Mouse (Mus musculus): ENCODE measurements around the gene Lhx2. TPM values are rescaled to one million over a fixed set of nuclear protein-coding genes. Genes with fewer than 3 reads are reported as not detected.

Gene Lhx2
- total and polyA plus RNA-seq, 2 experiments from 2014 or later, result 45.9 to 82.8 TPM

GRCm38 (mm10) chr2:38337681-38338080 lies 1.4 kb upstream of the Lhx2 start:
- no peak for TF ChIP-seq CTCF (IDR thresholded peaks at IDR 0.05; ENCODE audit: low read depth)
- Histone ChIP-seq H3K36me3 (ENCODE audit: insufficient read depth) (no peaks in the 10 kb centered on the region), H3K4me3 (ENCODE audit: low read depth, low read length) (no peak overlapping the region), H3K9ac (no peak overlapping the region), H3K4me1 (ENCODE audit: insufficient read depth) (no peaks in the 10 kb centered on the region), H3K9me3 (ENCODE audit: low read length) (no peaks in the 10 kb centered on the region), H3K27me3 (ENCODE audit: insufficient read depth, low read length) (peaks cover 15% of the 10 kb centered on the region; the same call in 1 of the 2 replicates), H3K27ac (ENCODE audit: low read depth, low read length) (no peak overlapping the region), H3K4me2 (ENCODE audit: low read depth) (no peak overlapping the region)
- DNase-seq (no peak), ATAC-seq (no peak)
- WGBS, result 55% methylated on average over 5 of the region's 5 CpGs

GRCm38 (mm10) chr2:38338348-38338932 lies 641 bp upstream of the Lhx2 start:
- WGBS, result 7% methylated on average over 5 of the region's 5 CpGs
- Histone ChIP-seq H3K4me2 (ENCODE audit: low read depth) (peak overlapping the region; percentile 86), H3K27me3 (ENCODE audit: insufficient read depth, low read length) (peaks cover 15% of the 10 kb centered on the region; the same call in 1 of the 2 replicates), H3K9ac (peak overlapping the region; percentile 80; the same call in 1 of the 2 replicates), H3K27ac (ENCODE audit: low read depth, low read length) (peak overlapping the region; percentile 91), H3K4me3 (ENCODE audit: low read depth, low read length) (peak overlapping the region; percentile 60), H3K4me1 (ENCODE audit: insufficient read depth) (no peaks in the 10 kb centered on the region), H3K9me3 (ENCODE audit: low read length) (no peaks in the 10 kb centered on the region), H3K36me3 (ENCODE audit: insufficient read depth) (no peaks in the 10 kb centered on the region)
- no peak for ATAC-seq
- TF ChIP-seq CTCF (IDR thresholded peaks at IDR 0.05; ENCODE audit: low read depth), result no peak
- DNase-seq, result peak; percentile 11

- Histone ChIP-seq H3K4me3 (ENCODE audit: low read depth, low read length) (peak overlapping the region; percentile 60), H3K9ac (peak overlapping the region; percentile 80), H3K36me3 (ENCODE audit: insufficient read depth) (no peaks in the 10 kb centered on the region), H3K27me3 (ENCODE audit: insufficient read depth, low read length) (peaks cover 17% of the 10 kb centered on the region; the same call in 1 of the 2 replicates), H3K4me2 (ENCODE audit: low read depth) (peak overlapping the region; percentile 86), H3K27ac (ENCODE audit: low read depth, low read length) (peak overlapping the region; percentile 91), H3K9me3 (ENCODE audit: low read length) (no peaks in the 10 kb centered on the region), H3K4me1 (ENCODE audit: insufficient read depth) (no peaks in the 10 kb centered on the region)
- DNase-seq (peak; percentile 60), ATAC-seq (no peak)
- 3% methylated on average over 9 of the region's 9 CpGs for WGBS
- TF ChIP-seq CTCF (IDR thresholded peaks at IDR 0.05; ENCODE audit: low read depth), result no peak
Measured at GRCm38 (mm10) chr2:38339910-38340625, 987 bp downstream of the Lhx2 start.

GRCm38 (mm10) chr2:38340626-38341200 lies 1.6 kb downstream of the Lhx2 start:
- Histone ChIP-seq H3K27me3 (ENCODE audit: insufficient read depth, low read length) (peaks cover 13% of the 10 kb centered on the region; the same call in 1 of the 2 replicates), H3K4me2 (ENCODE audit: low read depth) (peak overlapping the region; percentile 86), H3K9ac (peak overlapping the region; percentile 80)

GRCm38 (mm10) chr2:38343573-38343972 lies 4.5 kb downstream of the Lhx2 start:
- no peak for DNase-seq
- WGBS, result 43% methylated on average over 1 of the region's 1 CpGs
- peaks cover 7% of the 10 kb centered on the region; the same call in 1 of the 2 replicates for H3K27me3 ChIP-seq (ENCODE audit: insufficient read depth, low read length)
- no peak for TF ChIP-seq CTCF (IDR thresholded peaks at IDR 0.05; ENCODE audit: low read depth)
- H3K27ac ChIP-seq (ENCODE audit: low read depth, low read length), result no peak overlapping the region
- ATAC-seq, result no peak
- H3K4me3 ChIP-seq (ENCODE audit: low read depth, low read length), result peak overlapping the region; percentile 6
- H3K9me3 ChIP-seq (ENCODE audit: low read length), result no peaks in the 10 kb centered on the region
- H3K4me1 ChIP-seq (ENCODE audit: insufficient read depth), result no peaks in the 10 kb centered on the region
- H3K9ac ChIP-seq, result peak overlapping the region; percentile 0; the same call in 1 of the 2 replicates
- peak overlapping the region; percentile 86 for H3K4me2 ChIP-seq (ENCODE audit: low read depth)
- no peaks in the 10 kb centered on the region for H3K36me3 ChIP-seq (ENCODE audit: insufficient read depth)

More at GRCm38 (mm10) chr2:38340626-38341200, 1.6 kb downstream of the Lhx2 start:
- Histone ChIP-seq H3K4me1 (ENCODE audit: insufficient read depth) (no peaks in the 10 kb centered on the region), H3K27ac (ENCODE audit: low read depth, low read length) (peak overlapping the region; percentile 91), H3K9me3 (ENCODE audit: low read length) (no peaks in the 10 kb centered on the region), H3K36me3 (ENCODE audit: insufficient read depth) (no peaks in the 10 kb centered on the region), H3K4me3 (ENCODE audit: low read depth, low read length) (peak overlapping the region; percentile 60)
- DNase-seq, result peak; percentile 57
- WGBS, result 5% methylated on average over 10 of the region's 10 CpGs
- no peak for ATAC-seq
- TF ChIP-seq CTCF (IDR thresholded peaks at IDR 0.05; ENCODE audit: low read depth), result no peak

- Histone ChIP-seq H3K9ac (no peak overlapping the region), H3K9me3 (ENCODE audit: low read length) (no peaks in the 10 kb centered on the region), H3K4me2 (ENCODE audit: low read depth) (peak overlapping the region; percentile 20; the same call in 1 of the 2 replicates), H3K27me3 (ENCODE audit: insufficient read depth, low read length) (peaks cover 8% of the 10 kb centered on the region; the same call in 1 of the 2 replicates), H3K36me3 (ENCODE audit: insufficient read depth) (no peaks in the 10 kb centered on the region), H3K4me3 (ENCODE audit: low read depth, low read length) (no peak overlapping the region), H3K27ac (ENCODE audit: low read depth, low read length) (no peak overlapping the region), H3K4me1 (ENCODE audit: insufficient read depth) (no peaks in the 10 kb centered on the region)
- no peak for TF ChIP-seq CTCF (IDR thresholded peaks at IDR 0.05; ENCODE audit: low read depth)
- ATAC-seq (no peak), DNase-seq (peak; percentile 6)
Measured at GRCm38 (mm10) chr2:38344727-38345126, 5.6 kb downstream of the Lhx2 start.
